Mouse (Mus musculus) kidney, adult 2 months (tissue): ENCODE measurements at regions not wholly inside any gene's neighbourhood (a gene's known extent, or its start where the extent isn't known, plus 50 kb on each side); places are given as distances from the start of the nearest gene placed in this dataset.

ENCODE experiments used
- CTCF ChIP-seq: fragments of 200-500 bp; conservative IDR thresholded peaks from 2 replicates; pipeline ENCODE4 v1.5.1; 2011; ENCODE audit warnings: low read depth, mild to moderate bottlenecking, control low read depth, low read length, moderate library complexity, mixed read lengths; ENCODE audit not compliant: insufficient read depth, insufficient read length
- POLR2A ChIP-seq: fragments of 200-500 bp; IDR thresholded peaks from one replicate; pipeline ENCODE4 v1.6.1; 2011; ENCODE audit warnings: low read depth, low read length, control low read depth

DNA sequence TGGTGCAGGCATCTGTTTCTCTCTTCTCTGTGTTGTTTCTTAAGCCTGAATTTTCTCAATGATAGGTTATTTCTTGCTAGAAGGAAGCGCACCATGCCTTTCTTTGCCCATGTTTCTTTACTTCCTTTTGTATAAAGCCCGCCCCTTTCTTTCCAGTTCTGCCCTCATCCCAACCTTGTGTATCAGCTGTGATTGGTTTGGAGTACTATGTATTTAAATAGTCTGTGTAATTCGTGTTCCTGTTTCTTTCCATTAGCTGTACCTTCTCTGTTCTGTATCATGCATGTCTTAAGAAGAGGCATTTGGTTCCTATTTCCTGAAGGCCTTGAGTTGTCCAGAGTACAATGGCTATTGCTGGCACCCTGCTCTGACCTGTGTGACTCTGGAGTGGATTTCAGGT lies 166.9 kb downstream of the Kcnrg start:
- TF ChIP-seq CTCF (no peak), POLR2A (no peak)
